Mouse (Mus musculus): Measurements from ENCODE around the gene Eif4enif1.
"Not testable (repeated sequence)": the region's sequence is repeated elsewhere in the genome, so short reads cannot be mapped to it uniquely, and the experiment has no call there.

DNA sequence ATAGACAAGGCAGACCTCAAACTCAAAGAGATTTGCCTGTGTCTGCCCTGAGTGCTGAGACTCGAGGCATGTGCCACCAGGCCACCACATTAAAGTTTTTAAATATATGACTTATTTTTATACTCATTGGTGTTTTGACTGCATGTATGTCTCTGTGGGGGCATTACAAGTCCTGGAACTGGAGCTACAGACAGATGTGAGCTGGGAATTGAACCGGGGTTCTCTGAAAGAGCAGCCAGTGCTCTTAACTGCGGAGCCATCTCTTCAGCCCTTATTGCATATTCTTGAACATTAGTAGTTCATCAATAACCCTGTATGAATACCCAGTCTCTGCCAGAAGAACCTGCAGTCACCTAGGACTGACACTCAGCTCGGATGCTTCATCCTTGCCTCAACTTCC is 43.4 kb upstream of the Eif4enif1 start:
- TF ChIP-seq CTCF (conservative IDR thresholded peaks at IDR 0.05; ENCODE audit: insufficient read depth, insufficient read length, low read depth, low read length); POLR2A (IDR thresholded peaks at IDR 0.05; ENCODE audit: low read depth, low read length): not testable (repeated sequence)

Measured in kidney, adult 2 months (tissue).